Mouse (Mus musculus) retina, embryonic 14.5 days (tissue): ENCODE data around the gene Coq2.

ENCODE experiments used
- DNase-seq: peaks from one replicate; pipeline ENCODE4 v3.0.0-alpha.2; 2015; ENCODE audit warnings: low spot score

Coq2 gene

DNA sequence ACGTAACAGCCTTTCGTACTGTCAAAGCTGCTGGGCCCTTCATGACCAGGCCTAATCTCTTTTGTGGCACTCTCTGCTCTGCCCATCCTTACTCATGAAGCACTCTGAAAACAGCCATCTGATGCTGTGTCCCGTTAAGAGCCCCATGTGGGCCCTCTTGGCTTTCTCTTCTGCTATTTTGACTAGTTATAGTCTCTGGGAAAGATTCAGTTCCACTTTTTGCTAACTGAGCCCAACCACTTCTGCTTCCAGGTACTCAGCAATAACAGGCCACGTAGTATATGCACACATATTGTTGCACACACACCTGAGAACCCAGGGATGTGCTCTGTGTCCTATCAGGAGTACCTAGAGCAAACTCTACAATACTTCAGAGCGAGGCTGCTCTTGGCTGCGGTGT is 11.9 kb downstream of the Coq2 start:
- DNase-seq, result no peak

DNA sequence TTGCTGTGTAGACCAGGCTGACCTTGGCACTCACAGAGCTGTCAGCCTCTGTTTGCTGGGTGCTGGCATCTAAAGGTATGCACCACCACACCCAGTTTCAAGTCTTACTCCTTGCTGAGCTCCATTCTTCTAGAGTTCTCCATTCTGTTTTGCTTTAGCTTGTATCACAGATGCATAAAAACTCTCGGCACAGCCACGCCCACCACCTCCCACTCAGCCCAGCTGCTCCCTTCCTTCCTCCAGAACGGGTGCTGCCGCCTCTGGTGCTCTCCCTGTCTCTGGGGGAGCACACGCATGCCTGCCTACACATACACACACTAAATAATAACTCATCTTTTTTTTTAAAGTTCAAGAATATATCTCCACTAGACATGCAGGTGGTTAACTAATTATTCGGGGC is 16.5 kb downstream of the Coq2 start:
- DNase-seq, result no peak

DNA sequence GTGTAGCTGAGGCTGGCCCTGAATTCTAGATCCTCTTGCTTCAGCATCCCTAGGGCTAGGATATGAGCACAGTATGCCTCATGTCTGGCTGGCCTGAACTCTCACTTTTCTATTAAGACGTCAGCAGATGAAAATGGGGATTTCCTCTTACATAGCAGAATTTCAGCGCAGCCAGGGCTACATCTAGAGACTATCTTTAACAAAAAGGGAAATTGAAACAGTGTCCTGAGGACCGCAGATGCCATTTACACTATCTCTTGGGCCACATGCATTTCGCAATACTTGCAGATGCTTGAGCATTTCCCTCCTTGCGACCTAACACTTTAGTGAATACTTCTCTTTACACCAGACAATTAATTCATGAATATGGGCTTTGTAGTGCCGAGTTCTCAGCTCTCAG is 18.6 kb downstream of the Coq2 start:
- no peak for DNase-seq

DNA sequence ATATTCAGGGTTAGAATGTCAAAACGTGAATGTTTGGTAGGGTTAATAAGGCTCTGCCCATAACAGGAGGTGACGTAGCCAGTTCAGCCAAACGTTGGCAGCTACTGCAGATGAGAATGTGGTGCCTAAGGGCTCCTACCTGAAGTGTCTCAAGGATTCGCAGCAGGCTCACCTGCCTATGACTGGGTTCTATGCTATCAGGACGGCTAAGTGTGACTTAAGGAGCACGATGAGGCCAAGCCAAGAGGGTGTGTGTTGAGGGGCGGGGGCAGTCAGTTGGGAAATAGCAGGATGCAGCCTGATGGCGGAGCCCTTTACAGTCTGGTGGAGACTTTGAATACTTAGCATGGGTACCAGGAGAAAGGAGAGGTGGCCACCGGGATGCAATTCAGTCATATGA is 22.6 kb downstream of the Coq2 start:
- no peak for DNase-seq

DNA sequence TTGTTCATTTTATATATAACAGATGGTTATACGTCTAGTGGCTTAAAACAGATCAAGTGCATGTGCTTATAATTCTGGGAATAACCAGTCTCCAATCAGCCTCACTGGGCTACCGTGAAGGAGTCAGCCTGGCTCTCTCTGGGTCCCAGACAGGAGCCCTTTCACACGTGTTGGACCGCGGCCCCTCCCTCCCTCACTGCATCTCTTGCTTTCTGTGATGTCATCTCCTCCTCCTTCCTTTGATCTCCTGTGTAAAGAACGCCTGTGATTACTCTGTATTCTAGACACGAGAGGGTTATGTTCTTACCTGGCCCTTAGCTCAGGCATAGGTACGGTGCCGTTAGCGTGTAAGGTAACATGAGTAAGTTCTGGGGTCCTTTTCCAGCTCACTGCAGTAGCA is 23.5 kb downstream of the Coq2 start:
- DNase-seq, result no peak

DNA sequence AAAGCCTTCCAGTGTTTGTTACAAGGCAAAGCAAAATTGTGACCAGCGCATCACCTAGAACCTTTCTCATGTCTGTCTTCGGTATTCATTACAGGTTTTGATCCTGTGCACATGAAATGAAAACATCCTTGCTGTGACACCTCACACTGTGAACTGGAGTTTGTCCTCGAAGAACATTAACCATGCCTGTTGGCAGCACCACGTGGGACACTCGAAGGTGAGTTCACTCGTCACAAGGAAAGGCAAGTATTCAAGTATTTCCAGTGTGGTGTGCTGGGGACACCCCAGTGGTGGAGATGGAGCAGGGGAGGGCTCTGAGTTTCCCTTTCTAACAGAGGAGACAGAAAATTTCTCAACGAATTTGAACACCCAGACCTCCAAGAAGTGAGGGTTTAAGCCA is 24.0 kb downstream of the Coq2 start:
- DNase-seq, result no peak

DNA sequence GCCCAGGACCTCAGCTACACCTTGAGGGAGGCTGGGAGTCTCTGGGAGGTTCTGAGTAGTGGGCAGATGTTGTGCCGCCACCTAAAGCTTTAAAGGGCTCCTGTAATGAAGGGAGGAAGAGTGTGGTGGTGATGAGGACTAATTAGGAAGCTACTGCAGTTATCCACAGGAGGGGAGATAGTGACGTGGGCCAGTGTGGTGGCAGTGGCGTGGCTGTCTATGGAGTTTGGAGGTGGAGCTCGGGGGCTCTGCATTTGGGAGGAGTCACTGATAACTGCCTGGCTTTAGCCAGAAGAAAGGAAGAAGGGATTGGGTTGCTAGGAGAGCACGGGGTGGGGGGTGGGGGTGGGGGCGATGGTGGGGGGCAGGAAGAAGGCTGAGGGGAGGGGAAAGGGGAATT is 26.4 kb downstream of the Coq2 start:
- DNase-seq, result no peak

DNA sequence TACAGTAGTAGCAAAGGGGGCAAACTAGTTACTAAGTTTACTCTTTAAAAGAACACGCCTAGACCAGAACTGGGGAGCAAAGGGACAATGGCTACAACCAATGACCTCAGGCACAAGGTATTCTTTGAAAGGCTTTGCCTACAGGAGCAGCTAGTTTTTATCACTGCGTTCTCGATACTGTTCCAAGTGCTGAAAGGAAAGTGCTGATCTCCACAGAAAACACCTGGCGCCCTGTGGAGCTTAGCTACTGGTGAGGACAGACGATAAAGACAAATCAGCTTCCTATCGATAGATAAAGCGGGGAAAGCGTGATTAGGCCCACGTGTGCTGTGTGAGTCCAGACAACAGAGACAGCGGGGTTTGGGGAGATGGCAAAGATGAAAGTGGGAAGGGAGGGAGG is 26.9 kb downstream of the Coq2 start:
- DNase-seq, result no peak

DNA sequence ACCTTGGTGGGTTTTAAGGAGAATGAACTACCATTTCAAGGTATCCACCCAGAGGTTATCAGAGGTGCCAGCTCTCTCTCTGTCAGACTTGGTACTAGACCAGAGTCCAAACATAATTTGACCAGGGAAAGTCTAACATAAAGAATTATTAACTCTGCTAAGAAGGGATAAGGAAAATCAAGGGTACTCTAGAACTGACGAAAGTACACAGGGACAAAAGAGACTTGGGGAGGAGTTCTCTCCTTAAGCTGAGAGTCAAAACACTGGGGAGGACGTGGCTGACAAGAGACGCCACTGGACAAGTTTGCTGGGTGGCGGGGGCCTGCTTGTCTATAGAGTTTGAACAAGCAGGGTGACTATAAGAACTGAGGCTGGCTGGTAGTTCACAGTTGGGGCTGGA is 28.4 kb downstream of the Coq2 start:
- DNase-seq, result no peak

DNA sequence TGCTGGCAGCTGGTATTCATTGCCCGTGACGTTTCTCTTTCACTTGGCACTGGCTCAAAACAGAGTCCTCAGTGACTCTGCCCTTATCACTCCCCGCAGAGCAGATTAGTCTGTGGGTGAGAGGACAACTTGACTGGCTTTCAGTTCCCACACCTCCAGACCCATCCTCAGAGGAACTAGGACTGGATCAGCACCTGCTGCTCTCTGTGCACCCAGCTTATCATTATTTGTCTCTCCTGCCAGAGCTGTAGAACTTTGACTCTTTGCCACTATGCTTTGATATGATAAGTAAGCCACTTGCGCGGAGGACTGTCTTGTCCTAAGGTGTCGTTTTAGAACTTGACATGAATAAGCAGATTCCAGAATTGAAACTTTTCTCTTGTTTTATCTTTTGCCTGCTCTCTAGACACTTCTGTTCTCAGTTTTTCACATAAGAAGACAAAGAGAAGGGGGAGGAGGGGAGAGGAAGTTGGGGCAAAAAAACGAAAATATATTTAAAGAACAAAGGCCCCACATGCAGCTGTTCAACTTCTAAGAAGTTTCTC is 30.9 kb downstream of the Coq2 start:
- no peak for DNase-seq

DNA sequence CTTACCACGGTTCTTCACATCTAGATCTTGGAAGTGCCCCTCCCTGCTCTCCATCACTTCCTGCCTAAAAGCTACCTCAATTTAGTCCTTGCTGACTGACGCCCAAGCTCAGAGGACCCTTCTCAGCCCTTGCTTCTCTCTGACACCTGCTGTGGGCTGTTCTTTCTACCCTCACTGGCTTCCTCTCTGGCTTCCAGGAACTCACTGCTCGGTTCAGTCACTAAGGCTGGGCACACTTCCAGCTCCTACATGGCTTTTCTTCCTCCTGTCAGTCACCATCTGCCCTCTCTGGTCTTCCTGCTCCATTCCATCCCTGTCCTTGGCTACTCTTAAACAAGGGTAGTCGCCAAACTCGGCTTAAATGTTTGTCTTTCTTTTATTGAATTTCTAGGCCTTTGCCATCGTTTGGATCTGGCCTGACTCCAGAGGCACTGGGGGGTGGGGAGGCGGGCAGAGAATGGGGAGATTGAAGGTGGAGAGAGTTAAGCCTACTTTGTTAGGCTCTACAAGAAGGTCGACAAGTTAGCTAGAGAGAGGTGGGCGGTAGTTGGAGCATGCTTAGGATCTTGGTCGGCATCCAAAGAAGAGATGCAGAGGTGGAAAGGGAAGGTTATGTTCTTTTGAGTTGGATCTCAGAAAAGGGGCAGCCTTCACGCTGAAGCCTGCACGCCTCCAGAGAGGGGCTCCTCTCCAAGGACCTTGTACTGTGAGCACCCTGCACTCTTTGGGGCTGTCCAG is 31.5 kb downstream of the Coq2 start:
- DNase-seq, result no peak

DNA sequence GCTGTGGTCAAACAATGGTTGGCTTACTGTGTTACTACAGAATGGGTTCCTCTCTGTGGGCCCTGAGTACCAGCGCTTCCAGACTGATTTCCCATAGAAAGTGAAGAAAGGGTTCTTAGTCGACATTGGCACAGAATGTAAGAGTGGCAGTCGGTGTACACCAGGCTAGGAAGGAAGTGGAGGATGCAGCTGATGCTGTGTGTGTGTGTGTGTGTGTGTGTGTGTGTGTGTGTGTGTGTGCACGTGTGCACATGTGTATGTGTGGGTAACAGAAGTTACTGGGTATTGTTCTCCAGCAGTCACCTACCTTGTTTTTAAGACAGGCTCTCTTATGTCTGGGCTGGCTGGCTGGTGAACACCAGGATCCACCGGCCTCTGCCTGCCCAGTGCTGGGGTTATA is 32.6 kb downstream of the Coq2 start:
- DNase-seq, result no peak

DNA sequence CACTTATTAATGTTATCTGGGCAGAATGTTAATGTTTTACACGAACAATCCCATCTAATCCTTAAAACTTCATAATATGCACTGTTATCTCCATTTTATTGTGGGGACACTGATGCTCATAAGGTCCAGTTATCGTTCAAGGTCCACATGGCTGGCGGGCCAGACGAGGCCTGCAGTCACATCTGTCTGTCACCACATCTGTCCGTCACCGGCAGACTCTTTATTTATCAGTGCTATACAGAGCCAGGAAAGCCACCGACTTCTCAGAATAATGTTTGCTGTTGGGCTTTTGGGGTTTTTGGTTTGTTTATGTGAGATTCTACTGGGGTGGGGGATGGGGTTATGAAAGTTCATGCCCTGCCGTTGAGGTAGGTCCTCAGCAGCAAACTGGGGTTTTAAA is 36.5 kb downstream of the Coq2 start:
- no peak for DNase-seq

DNA sequence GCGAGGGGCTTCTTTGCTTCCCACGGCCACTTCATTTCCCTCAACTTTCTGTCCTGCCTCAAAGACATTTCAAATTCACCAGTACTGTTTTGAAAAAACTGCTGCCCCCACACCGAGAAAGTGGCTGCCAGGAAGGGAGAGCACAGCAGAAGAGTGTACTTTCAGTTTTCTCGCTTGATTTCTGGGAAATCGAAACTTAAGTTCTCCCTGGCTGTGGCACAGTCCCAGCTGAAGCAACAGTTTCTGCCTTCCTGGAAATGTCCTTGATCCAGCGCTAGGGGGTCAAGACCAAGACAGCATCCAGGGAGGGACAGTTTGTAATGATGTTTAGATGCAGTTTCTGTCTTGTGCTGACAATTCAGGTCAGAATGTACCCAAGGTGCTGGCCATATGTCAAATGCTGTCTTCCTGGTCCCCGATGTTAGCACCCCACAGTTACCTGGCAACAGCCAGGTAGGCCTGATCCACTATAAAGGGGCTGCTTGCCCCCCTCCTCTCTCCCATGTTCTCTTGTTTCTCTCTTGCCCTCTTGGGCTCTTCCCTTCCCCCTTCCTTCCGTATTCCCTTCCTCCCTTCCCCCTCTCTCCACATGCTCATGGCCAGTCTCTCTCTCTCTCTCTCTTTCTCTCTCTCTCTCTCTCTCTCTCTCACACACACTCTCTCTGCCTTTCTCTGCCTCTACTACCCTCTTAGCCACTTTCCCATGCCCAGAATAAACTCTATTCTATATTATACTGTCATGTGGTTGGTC is 38.0 kb downstream of the Coq2 start:
- DNase-seq, result no peak

DNA sequence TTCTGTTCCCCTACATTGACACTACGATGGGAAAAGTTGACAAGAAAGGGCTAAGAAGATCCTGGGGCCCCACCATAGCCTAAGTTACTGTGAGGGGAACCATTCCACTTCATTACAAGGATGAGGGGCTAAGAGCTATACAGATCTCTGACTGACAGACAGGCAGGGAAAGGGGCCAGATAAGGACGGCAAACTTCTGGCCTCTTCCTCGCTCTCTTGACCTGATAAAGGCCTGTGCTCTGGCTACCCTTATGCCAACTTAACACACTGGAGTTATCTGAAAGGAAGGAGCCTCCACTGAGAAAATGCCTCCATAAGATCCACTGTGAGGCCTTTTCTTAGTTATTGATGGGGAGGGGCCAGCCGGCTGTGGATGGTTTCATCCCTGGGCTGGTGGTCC is 39.0 kb downstream of the Coq2 start:
- DNase-seq, result no peak

DNA sequence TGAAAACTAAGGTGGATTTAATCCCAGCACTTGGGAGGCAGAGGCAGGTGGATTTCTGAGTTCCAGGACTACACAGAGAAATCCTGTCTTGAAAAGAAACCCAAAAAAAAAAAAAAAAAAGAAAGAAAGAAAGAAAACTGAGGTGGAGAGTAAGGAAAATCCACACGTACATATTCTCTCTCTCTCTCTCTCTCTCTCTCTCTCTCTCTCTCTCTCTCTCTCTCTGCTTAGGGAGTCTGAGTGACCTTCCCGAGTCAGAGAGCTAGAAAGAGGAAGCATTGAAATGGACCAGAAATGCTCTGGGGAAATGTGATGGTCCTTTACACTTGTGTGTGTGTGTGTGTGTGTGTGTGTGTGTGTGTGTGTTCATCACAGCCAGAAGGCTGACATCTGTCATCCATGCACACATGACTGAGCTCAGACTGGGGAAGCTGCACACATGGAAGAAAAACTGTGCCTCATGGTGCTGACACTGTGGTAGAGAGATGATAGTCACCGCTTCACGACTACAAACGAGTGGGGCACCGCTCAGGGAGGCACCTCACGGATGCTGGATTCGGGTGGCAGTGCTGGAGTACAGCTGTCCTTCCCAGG is 40.0 kb downstream of the Coq2 start:
- DNase-seq, result no peak

DNA sequence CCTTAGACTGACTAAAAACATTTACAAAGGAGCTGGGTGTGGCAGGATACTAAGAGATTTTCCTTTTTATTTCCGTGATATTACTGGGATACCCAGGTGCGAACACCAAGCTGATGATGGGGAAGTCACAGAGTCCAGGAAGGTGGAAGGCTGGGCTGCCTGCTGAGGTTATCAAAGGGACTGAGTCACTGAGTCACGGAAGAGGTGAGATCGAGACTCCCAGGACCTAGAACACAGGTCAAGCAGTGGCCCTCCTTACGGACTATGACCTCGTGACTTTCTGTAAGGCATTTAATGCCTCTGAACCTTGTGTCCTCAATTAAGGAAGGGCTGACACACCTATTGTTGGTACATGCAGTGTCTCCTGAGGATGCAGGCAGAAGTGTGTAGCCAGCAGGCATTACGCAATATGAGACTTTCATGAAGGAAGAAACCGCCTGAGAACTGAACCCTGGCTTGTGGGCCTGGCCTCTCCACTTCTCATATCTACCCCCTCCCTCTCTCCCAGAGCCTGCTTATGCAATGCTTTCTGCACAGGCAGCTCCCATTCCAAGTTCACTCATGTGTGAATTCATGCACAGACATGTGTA is 42.3 kb downstream of the Coq2 start:
- DNase-seq, result no peak

DNA sequence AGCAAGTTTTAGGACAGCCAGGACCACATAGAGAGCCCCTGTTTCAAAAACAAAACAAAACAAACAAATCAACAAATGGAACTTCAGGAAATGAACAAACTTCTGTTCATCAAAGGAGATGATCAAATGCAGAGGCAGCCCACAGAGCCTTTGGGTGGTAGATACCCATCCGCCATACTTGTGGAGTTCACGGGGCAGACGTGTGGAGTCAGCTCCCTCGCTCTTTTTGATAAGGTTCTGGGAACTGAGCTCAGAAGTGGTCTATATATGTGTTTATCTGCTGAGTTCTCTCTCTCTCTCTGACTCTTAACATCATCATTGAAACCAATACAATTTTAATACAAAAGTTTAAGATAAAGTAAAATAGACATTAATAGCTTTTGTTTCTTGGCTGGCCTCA is 46.1 kb downstream of the Coq2 start:
- DNase-seq, result no peak

DNA sequence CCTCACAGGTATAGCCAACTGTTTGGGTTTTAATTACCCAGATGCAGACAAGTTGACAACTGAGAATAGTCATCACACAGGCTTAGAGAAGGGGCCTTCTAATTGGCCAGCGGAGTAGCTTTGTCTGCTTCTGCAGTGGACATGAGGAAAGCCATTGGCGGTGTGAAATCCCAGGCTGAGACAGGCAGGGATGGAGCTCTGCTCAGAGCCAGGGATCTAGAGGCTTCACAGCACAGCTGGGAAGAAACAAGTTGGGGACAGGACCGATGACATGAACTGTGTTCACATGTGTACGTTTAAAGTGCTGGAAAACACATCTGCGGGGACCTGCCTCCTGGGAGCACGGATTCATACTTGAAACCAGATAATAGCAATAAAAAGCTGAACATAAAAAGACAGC is 48.4 kb downstream of the Coq2 start:
- DNase-seq, result no peak

DNA sequence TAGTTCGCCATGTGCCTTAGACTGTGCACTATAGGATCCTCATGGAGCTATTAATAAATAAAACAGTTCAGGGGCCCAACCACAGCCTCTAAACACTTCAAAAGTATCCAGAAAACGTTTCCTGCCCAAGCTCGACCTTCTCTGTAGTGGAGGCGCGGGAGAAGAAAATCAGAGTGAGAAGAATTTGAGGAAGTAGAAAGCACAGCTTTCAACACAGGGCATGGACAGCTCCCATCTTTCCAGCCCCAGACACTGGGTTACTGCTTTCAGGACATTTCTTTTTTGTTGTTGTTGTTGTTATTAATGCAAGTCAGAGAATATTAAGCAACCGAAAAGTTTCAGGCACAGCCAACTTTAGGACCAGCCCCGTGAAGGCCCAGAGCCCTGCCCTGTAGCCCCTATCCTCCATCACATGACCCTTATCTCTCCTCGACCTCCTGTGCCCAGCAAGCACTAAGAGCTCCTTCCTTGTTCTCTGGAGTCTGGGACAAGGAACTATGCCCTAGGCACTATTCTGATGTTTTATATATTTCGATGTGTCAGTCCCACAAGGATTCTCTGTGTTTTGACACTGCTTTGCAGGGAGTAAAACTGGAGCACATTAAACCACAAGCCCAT is 50.1 kb downstream of the Coq2 start:
- DNase-seq, result no peak

DNA sequence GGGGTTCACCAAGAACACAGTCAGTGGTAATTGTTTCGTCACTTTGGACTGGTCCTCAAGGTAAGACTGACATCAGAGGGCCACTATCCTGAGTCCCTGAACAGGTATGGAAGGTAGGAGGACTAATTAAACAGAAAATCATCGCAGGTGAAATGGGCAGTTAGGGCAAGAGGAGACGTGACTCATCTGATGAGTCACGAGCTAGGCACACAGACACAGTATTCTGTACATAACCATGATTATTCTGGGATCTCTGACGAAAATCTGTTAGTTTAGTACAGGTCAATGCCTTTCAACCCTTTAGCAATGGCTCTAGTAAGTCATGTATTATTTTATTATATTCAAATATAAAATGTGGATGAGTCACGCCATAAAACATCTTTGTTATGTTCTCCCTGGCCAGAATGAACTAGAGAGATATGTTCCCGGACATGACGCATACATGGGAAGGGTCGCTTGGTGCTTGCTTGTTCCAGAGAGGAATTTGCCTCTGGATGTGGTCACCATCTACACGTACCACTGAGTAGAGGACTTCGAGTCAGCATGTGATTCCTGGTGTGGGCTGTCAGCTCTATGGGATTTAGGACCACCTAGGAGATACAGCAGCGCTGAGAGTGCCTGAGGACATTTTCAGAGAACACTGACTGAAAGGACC is 52.3 kb downstream of the Coq2 start:
- no peak for DNase-seq
